Mouse (Mus musculus) embryonic facial prominence, embryonic 10.5 days (tissue): ENCODE measurements at regions not wholly inside any gene's neighbourhood (a gene's known extent, or its start where the extent isn't known, plus 50 kb on each side); places are given as distances from the start of the nearest gene placed in this dataset.

ENCODE experiments used
- DNase-seq: peaks from one replicate; pipeline ENCODE4 v3.0.0-alpha.2; 2017; ENCODE audit warnings: low spot score
- H3K27ac ChIP-seq: fragments of 300-500 bp; sonication (generic); replicated peaks from 2 replicates; pipeline ENCODE4 v1.5.1; 2016; ENCODE audit warnings: mild to moderate bottlenecking
- H3K27me3 ChIP-seq: fragments of 300-500 bp; sonication (generic); replicated peaks from 2 replicates; pipeline ENCODE4 v1.6.1; 2016; ENCODE audit warnings: low read depth, mild to moderate bottlenecking; ENCODE audit not compliant: poor library complexity, severe bottlenecking
- H3K36me3 ChIP-seq: fragments of 300-500 bp; sonication (generic); replicated peaks from 2 replicates; pipeline ENCODE4 v1.6.1; 2016; ENCODE audit warnings: mild to moderate bottlenecking, moderate library complexity
- H3K4me1 ChIP-seq: fragments of 300-500 bp; sonication (generic); 2 replicates; pipeline ENCODE4 v1.6.1; 2016
- H3K4me3 ChIP-seq: fragments of 300-500 bp; sonication (generic); 2 replicates; pipeline ENCODE4 v1.5.1; 2016; ENCODE audit warnings: mild to moderate bottlenecking, moderate library complexity
- H3K9me3 ChIP-seq: fragments of 300-500 bp; sonication (generic); 2 replicates; pipeline ENCODE4 v1.6.1; 2016; ENCODE audit warnings: mild to moderate bottlenecking
- WGBS: fragments of 180-500 bp; shearing (Covaris S2); methylation state at CpG from one replicate; pipeline ENCODE4 v1.1.7; 2016; 5-methylcytosine and 5-hydroxymethylcytosine counted together

DNA sequence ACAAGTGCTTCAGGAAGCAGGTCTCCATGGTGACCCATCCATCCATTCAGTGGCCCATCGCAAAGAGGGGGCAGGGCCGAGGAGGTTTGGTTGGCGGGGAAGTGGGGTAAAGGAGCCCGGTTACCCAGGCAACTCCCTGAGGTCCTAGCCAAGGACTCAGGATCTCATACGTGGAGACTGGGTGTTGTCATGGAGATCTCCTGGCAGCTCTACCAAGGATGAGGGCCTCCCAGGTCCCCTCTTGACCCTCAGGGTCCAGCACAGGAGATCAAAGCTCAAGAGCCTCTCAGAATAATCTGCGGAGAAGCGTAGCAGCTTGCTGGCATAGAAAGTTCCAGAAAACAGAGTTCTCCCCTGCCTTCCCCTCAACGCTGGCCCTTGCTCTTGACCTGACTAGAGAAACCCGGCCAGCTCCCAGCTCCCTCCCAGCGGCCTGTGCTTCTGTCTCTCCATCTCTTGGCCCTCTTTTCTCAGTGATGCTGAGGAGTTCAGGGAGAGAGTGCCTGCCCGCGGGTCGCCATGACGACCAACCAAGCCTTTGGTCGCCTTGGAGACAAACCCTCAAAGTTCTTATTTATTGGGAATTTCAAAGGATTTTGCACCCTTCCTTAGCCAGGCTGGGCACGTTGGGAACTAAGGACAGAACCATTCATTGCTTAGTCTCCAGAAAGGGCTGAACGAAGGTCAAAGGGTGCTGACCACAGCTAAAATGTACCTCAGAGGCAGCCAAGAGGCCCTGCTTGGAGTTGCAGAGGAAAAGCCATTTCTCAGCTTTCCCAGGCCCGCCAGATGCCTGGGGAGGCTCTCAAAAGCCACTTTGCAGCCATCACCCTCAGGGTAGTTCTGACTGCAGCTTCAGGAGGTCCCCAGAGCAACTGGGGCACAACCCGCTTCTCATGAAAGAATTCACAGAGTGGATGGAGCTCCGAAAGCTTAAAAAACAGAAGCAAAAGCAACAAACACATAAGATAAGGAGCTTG, 60.0 kb downstream of the Ubiad1 start:
- 33% methylated on average over 20 of the region's 20 CpGs for WGBS
- peak; percentile 64 for DNase-seq
- H3K36me3 ChIP-seq, result no peaks in the 10 kb centered on the region

DNA sequence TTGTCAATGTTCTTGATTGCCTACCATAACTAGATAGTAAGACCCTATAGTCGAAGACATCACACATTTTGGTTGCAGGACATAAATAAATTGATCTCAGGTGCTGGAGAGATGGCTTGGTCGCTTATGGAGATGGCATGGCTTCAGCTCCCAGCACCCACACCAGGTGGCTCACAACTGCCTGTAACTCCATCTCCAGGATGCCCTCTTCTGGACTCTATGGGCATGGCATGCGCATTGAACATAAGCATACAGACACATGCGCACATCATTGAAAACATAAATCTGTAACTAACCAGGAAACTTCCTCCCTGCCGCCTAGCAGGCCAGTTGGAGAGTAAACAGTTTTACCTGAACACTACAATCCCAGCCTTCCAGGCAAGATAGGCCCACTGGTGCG, 64.0 kb downstream of the Ubiad1 start:
- no peak for DNase-seq
- 90% methylated on average over 6 of the region's 6 CpGs for WGBS
- Histone ChIP-seq H3K27ac (no peak overlapping the region), H3K9me3 (0 out of 2 replicates have a peak, but pooled peaks cover 14% of the 10 kb centered on the region), H3K4me3 (no peak overlapping the region), H3K4me1 (peaks cover 45% of the 10 kb centered on the region), H3K36me3 (no peaks in the 10 kb centered on the region), H3K27me3 (0 out of 2 replicates have a peak, but pooled peaks cover 2% of the 10 kb centered on the region)

More for the DNA sequence above, 60.0 kb downstream of the Ubiad1 start:
- Histone ChIP-seq H3K27me3 (0 out of 2 replicates have a peak, but pooled peaks cover 9% of the 10 kb centered on the region), H3K4me3 (no peak overlapping the region), H3K9me3 (0 out of 2 replicates have a peak, but pooled peaks cover 14% of the 10 kb centered on the region), H3K4me1 (peaks cover 36% of the 10 kb centered on the region), H3K27ac (peak overlapping the region; percentile 67)

DNA sequence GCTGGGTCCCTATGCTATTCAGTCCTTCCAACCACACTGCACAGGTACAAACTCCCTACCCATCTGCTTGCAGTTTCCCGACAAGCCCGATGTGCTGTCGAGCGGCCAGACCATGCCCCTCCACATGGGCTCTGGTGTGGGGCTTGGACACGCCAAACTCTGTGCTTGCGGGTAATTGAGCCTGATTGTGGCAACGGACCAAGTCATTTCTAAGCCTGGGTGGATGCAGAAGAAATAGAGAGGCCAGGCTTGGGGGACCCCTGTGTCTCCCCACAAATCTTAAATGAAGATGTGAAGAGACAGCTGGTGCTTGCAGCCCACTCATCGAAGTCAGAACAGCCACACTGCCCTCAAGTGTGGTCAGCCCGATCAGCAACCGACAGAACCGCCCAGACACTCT, 66.1 kb downstream of the Ubiad1 start:
- Histone ChIP-seq H3K27ac (no peak overlapping the region), H3K36me3 (no peaks in the 10 kb centered on the region)
- WGBS, result 88% methylated on average over 11 of the region's 11 CpGs

DNA sequence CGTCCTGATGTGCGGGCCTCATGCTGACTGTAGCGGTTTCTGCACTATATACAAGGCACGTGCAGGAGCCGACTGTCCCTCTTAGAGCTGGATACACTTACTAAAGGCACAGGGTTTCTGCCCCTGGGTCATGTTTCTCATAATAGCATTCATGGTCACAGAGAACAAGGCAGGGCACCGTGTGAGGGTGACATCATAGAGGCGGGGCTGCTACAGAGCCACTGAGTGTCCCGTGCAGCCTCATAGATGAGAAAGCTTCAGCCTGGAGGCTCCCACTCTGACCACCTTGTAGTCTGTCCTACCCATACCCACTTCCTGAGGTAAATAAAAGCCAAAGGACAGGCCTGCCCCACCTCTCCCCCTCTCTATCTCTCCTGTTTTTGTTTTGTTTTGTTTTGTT, 67.2 kb downstream of the Ubiad1 start:
- H3K36me3 ChIP-seq, result no peaks in the 10 kb centered on the region
- 0 out of 2 replicates have a peak, but pooled peaks cover 14% of the 10 kb centered on the region for H3K9me3 ChIP-seq
- H3K4me1 ChIP-seq, result peaks cover 28% of the 10 kb centered on the region
- no peak overlapping the region for H3K4me3 ChIP-seq
- 45% methylated on average over 8 of the region's 8 CpGs for WGBS
- H3K27me3 ChIP-seq, result no peaks in the 10 kb centered on the region
- H3K27ac ChIP-seq, result peak overlapping the region; percentile 57; the same call in 1 of the 2 replicates
- DNase-seq, result peak; percentile 41

More for the DNA sequence above, 66.1 kb downstream of the Ubiad1 start:
- no peak overlapping the region for H3K4me3 ChIP-seq
- no peak for DNase-seq
- H3K27me3 ChIP-seq, result no peaks in the 10 kb centered on the region
- 0 out of 2 replicates have a peak, but pooled peaks cover 14% of the 10 kb centered on the region for H3K9me3 ChIP-seq
- peaks cover 32% of the 10 kb centered on the region for H3K4me1 ChIP-seq

DNA sequence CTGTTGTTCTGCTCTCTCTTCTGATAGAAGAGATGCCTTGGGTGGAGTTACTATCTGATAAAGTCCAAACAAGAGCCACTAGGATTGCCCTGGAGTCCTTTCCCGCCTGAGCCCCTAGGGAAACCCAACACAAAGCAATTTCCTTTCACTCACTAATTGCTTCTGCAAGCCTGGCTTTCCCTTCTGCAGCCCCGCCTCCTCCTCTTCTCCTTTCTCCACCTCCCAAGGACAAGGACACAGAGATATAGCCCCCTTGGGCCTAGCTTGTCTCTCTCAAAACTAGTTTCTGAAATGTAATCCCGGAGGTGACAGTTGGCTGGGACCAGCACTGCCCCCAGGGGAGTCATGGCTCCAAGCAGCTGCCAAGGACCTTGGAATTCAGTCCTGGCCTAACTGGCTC, 68.1 kb downstream of the Ubiad1 start:
- Histone ChIP-seq H3K9me3 (0 out of 2 replicates have a peak, but pooled peaks cover 6% of the 10 kb centered on the region), H3K27ac (peak overlapping the region; percentile 57; the same call in 1 of the 2 replicates), H3K27me3 (no peaks in the 10 kb centered on the region), H3K36me3 (no peaks in the 10 kb centered on the region), H3K4me3 (no peak overlapping the region), H3K4me1 (peaks cover 28% of the 10 kb centered on the region)
- 19% methylated on average over 3 of the region's 3 CpGs for WGBS
- peak; percentile 14 for DNase-seq

DNA sequence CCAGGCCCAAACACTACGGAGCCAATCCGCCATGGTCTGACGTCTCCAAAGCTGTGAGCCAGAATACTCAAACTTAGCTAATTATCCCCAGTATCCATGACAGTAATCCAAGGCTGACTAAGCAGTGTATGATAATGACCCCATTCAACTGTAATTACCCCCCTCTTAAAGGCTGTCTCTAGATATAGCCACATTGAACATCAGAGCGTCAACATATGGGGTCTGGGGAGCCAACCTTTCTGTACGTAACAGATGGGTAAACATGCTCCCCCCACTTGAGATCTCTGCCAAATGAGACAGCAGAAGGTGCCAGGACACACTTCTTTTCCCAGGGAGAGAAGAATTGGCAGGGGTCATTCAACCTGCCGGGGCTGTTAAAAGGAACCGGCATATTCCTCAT, 73.1 kb downstream of the Ubiad1 start:
- Histone ChIP-seq H3K36me3 (no peaks in the 10 kb centered on the region), H3K27me3 (no peaks in the 10 kb centered on the region), H3K4me3 (no peak overlapping the region), H3K4me1 (peaks cover 14% of the 10 kb centered on the region), H3K9me3 (no peaks in the 10 kb centered on the region), H3K27ac (no peak overlapping the region)
- WGBS, result 92% methylated on average over 7 of the region's 7 CpGs
- DNase-seq, result no peak

DNA sequence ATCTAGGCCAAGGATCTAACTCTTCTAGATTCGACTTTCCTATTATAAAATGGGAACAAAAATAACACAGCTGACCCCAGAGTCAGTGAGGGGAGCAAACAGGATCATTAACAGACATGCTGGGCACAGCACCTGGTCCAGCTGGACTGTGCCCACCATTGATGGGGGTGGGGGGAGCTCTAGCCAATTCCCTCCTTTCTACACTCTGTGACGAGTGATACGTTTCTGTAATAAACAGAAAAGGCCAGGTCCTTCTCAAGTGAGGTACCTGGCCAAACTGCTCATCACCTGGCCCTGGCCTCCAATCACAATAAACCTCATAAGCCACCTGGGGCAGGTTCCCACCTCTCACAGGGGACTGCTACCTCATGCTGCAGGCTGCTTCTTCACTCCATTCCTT, 76.9 kb downstream of the Ubiad1 start:
- H3K27ac ChIP-seq, result no peak overlapping the region
- 80% methylated on average over 3 of the region's 3 CpGs for WGBS

DNA sequence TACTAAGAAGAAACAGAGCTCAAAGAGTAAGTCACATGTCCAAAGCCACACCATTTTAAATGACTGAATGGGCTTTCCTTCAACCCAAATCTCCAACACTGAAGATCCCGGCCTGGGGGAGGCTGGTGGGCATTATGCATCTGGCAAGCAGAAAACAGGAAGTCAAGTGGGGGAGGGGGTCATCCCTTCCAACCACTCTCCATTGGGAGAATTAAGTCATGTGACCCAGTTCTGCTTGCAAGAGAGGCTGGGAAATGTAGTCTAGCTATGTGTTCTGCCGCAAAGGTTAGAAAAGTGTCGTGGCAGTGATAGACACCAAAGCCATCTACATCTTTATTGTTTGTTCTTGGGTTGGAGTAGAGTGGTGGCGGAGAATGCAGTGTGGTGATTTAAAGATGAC, 78.0 kb upstream of the Disp3 start:
- no peaks in the 10 kb centered on the region for H3K27me3 ChIP-seq
- H3K27ac ChIP-seq, result no peak overlapping the region
- H3K4me3 ChIP-seq, result no peak overlapping the region
- peak; percentile 37 for DNase-seq
- no peaks in the 10 kb centered on the region for H3K4me1 ChIP-seq
- 50% methylated on average over 4 of the region's 4 CpGs for WGBS
- H3K9me3 ChIP-seq, result no peaks in the 10 kb centered on the region
- no peaks in the 10 kb centered on the region for H3K36me3 ChIP-seq

More for the DNA sequence above, 76.9 kb downstream of the Ubiad1 start:
- H3K36me3 ChIP-seq, result no peaks in the 10 kb centered on the region
- no peak overlapping the region for H3K4me3 ChIP-seq
- H3K9me3 ChIP-seq, result no peaks in the 10 kb centered on the region
- H3K27me3 ChIP-seq, result no peaks in the 10 kb centered on the region
- no peak for DNase-seq
- H3K4me1 ChIP-seq, result no peaks in the 10 kb centered on the region

DNA sequence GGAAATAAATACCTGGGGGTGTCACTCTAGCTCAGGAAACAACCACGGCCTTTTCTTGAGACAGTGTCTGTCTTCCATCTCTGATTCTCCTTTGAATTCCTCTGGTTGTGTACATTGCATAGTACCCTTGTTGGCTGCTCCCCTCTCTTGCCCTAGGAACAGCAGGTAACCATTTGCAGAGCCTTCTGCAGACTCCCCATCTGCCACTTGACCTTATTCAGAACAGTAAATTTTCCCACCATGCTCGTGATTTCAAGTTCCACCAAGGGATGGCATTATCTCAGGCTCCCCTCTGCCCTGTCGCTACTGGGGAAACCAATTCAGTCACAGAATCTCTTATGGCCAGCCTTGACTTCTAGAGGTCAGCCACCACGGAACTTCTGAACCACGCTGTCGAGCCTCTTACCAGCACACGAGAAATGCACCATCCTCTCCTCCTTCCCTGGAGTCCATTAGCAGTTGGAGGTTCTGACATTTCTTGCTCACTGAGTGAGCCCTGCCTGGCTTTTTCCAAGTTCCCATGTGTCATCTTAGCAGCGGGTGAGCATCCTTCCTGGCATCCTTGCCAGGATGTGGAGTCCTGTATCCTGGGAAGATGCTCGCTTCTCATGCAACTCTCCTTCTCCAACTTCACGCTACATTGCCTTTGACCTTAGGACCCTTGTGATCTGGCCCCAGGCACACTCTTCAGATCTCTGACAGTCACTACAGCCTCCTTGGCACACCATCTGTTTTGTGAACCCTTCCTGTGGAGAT, 75.8 kb upstream of the Disp3 start:
- Histone ChIP-seq H3K9me3 (no peaks in the 10 kb centered on the region), H3K27ac (no peak overlapping the region), H3K4me1 (no peaks in the 10 kb centered on the region), H3K36me3 (no peaks in the 10 kb centered on the region), H3K27me3 (no peaks in the 10 kb centered on the region), H3K4me3 (no peak overlapping the region)
- no peak for DNase-seq
- 82% methylated on average over 10 of the region's 10 CpGs for WGBS

DNA sequence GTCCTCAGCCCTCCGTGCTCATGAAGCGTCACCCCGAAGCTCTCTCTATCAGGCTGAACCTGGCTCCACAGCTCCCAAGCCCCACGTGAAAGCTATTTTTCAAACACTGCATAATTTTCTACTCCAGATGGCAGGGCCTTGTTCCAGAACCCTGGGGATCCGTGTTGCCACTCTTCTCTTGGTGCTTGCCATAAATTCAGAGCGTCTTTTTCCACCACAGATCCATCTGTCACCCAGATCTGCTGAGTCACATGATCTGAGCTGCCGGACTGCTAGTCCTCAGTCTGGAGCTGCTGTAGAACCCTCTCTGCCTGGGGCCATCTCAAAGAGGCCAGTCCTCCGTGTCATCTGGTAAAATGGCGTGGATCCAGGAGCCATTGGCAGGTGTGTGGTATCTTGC, 73.2 kb upstream of the Disp3 start:
- H3K4me1 ChIP-seq, result no peaks in the 10 kb centered on the region
- H3K4me3 ChIP-seq, result no peak overlapping the region
- H3K36me3 ChIP-seq, result no peaks in the 10 kb centered on the region
- no peak for DNase-seq
- no peaks in the 10 kb centered on the region for H3K27me3 ChIP-seq
- H3K27ac ChIP-seq, result no peak overlapping the region
- H3K9me3 ChIP-seq, result no peaks in the 10 kb centered on the region
- 87% methylated on average over 9 of the region's 9 CpGs for WGBS

DNA sequence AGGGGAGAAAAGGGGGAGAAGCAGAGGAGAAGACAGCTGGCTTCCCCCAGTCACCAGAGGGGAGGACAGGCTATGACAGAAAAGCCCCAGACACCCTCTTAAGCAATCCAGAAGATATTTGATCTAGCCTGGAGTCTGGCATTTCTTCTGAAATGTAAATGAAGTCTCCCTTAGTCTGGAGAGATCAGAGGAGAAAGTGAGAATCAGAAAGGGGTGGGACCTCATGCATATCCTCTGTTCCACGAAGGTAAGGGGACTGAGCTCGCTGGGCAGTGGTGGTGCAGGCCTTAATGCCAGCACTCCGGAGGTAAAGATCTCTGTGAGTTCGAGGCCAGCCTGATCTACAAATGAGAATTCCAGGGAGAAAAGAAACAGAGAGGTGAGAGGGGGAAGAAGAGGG, 70.6 kb upstream of the Disp3 start:
- 48% methylated on average over 4 of the region's 4 CpGs for WGBS

DNA sequence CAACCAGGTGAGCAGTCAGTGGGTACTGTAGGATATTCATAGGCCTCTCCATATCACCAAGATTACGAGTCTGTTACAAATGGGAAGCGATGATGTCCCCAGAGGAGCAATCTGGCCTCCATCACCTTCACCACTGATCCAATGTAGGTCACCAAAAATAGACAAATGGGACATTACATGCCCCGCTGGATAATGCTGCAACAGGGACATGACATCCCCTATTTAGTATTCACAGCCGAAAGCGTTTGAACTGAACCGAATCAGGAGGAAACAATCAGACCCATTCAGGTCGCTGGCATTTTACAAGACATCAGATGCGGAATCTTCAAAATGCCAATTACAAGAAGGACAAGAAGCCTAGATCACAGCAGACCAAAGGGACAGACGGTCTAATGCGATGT, 69.5 kb upstream of the Disp3 start:
- no peaks in the 10 kb centered on the region for H3K27me3 ChIP-seq
- H3K27ac ChIP-seq, result no peak overlapping the region
- H3K4me3 ChIP-seq, result no peak overlapping the region
- H3K4me1 ChIP-seq, result no peaks in the 10 kb centered on the region
- WGBS, result 88% methylated on average over 10 of the region's 10 CpGs
- no peak for DNase-seq
- H3K9me3 ChIP-seq, result peaks cover 7% of the 10 kb centered on the region; the same call in 1 of the 2 replicates
- no peaks in the 10 kb centered on the region for H3K36me3 ChIP-seq

More for the DNA sequence above, 70.6 kb upstream of the Disp3 start:
- DNase-seq, result no peak
- H3K27me3 ChIP-seq, result no peaks in the 10 kb centered on the region
- H3K27ac ChIP-seq, result no peak overlapping the region
- H3K36me3 ChIP-seq, result no peaks in the 10 kb centered on the region
- H3K4me3 ChIP-seq, result no peak overlapping the region
- no peaks in the 10 kb centered on the region for H3K4me1 ChIP-seq
- no peaks in the 10 kb centered on the region for H3K9me3 ChIP-seq
